Mouse (Mus musculus): ENCODE measurements at regions not wholly inside any gene's neighbourhood (a gene's known extent, or its start where the extent isn't known, plus 50 kb on each side); places are given as distances from the start of the nearest gene placed in this dataset. TPM values are rescaled to one million over a fixed set of nuclear protein-coding genes. Genes with fewer than 3 reads are reported as not detected.

GRCm38 (mm10) chr11:92018419-92018818 is 441.1 kb upstream of the Kif2b start:
- no peak overlapping the region for H3K4me3 ChIP-seq (ENCODE audit: low read depth, low read length)
- ATAC-seq (ENCODE audit: insufficient read depth, low FRiP score, low TSS enrichment) (no peak), DNase-seq (ENCODE audit: low spot score) (no peak)
- H3K9ac ChIP-seq (ENCODE audit: low read length): no peak overlapping the region
- H3K27ac ChIP-seq (ENCODE audit: low read depth, low read length): no peak overlapping the region
- H3K4me2 ChIP-seq (ENCODE audit: low read depth): no peak overlapping the region
- H3K4me1 ChIP-seq (ENCODE audit: control insufficient read depth, insufficient read depth, low read length): no peaks in the 10 kb centered on the region
- H3K9me3 ChIP-seq (ENCODE audit: control insufficient read depth, low read length): no peaks in the 10 kb centered on the region
- no peaks in the 10 kb centered on the region for H3K36me3 ChIP-seq (ENCODE audit: control insufficient read depth, insufficient read depth, low read length)
- 83% methylated on average over 3 of the region's 3 CpGs for WGBS
- no peaks in the 10 kb centered on the region for H3K27me3 ChIP-seq (ENCODE audit: control insufficient read depth, insufficient read depth, low read length)

GRCm38 (mm10) chr11:92011284-92011683 is 433.9 kb upstream of the Kif2b start:
- Histone ChIP-seq H3K27me3 (ENCODE audit: control insufficient read depth, insufficient read depth, low read length) (no peaks in the 10 kb centered on the region), H3K9ac (ENCODE audit: low read length) (no peak overlapping the region), H3K4me2 (ENCODE audit: low read depth) (no peak overlapping the region), H3K4me1 (ENCODE audit: control insufficient read depth, insufficient read depth, low read length) (no peaks in the 10 kb centered on the region), H3K9me3 (ENCODE audit: control insufficient read depth, low read length) (no peaks in the 10 kb centered on the region), H3K4me3 (ENCODE audit: low read depth, low read length) (no peak overlapping the region), H3K36me3 (ENCODE audit: control insufficient read depth, insufficient read depth, low read length) (no peaks in the 10 kb centered on the region), H3K27ac (ENCODE audit: low read depth, low read length) (no peak overlapping the region)
- ATAC-seq (ENCODE audit: insufficient read depth, low FRiP score, low TSS enrichment): no peak
- DNase-seq (ENCODE audit: low spot score): no peak
- 70% methylated on average over 3 of the region's 3 CpGs for WGBS

GRCm38 (mm10) chr11:91995524-91995923 is 418.2 kb upstream of the Kif2b start:
- Histone ChIP-seq H3K9ac (ENCODE audit: low read length) (no peak overlapping the region), H3K27ac (ENCODE audit: low read depth, low read length) (no peak overlapping the region), H3K4me3 (ENCODE audit: low read depth, low read length) (no peak overlapping the region), H3K4me2 (ENCODE audit: low read depth) (no peak overlapping the region), H3K27me3 (ENCODE audit: control insufficient read depth, insufficient read depth, low read length) (no peaks in the 10 kb centered on the region), H3K4me1 (ENCODE audit: control insufficient read depth, insufficient read depth, low read length) (no peaks in the 10 kb centered on the region), H3K9me3 (ENCODE audit: control insufficient read depth, low read length) (no peaks in the 10 kb centered on the region), H3K36me3 (ENCODE audit: control insufficient read depth, insufficient read depth, low read length) (no peaks in the 10 kb centered on the region)
- ATAC-seq (ENCODE audit: insufficient read depth, low FRiP score, low TSS enrichment) (no peak), DNase-seq (ENCODE audit: low spot score) (no peak)
- 87% methylated on average over 2 of the region's 2 CpGs for WGBS

- DNase-seq (ENCODE audit: low spot score): no peak
- Histone ChIP-seq H3K27ac (ENCODE audit: low read depth, low read length) (no peak overlapping the region), H3K4me1 (ENCODE audit: control insufficient read depth, insufficient read depth, low read length) (no peaks in the 10 kb centered on the region), H3K36me3 (ENCODE audit: control insufficient read depth, insufficient read depth, low read length) (no peaks in the 10 kb centered on the region), H3K9ac (ENCODE audit: low read length) (no peak overlapping the region), H3K4me3 (ENCODE audit: low read depth, low read length) (no peak overlapping the region), H3K9me3 (ENCODE audit: control insufficient read depth, low read length) (no peaks in the 10 kb centered on the region), H3K27me3 (ENCODE audit: control insufficient read depth, insufficient read depth, low read length) (no peaks in the 10 kb centered on the region), H3K4me2 (ENCODE audit: low read depth) (no peak overlapping the region)
- ATAC-seq (ENCODE audit: insufficient read depth, low FRiP score, low TSS enrichment): no peak
- 82% methylated on average over 2 of the region's 2 CpGs for WGBS
Observed at GRCm38 (mm10) chr11:91969531-91969930, 392.2 kb upstream of the Kif2b start.

- H3K27me3 ChIP-seq (ENCODE audit: control insufficient read depth, insufficient read depth, low read length): no peaks in the 10 kb centered on the region
- H3K27ac ChIP-seq (ENCODE audit: low read depth, low read length): no peak overlapping the region
- ATAC-seq (ENCODE audit: insufficient read depth, low FRiP score, low TSS enrichment): no peak
- no peak overlapping the region for H3K4me3 ChIP-seq (ENCODE audit: low read depth, low read length)
- H3K4me1 ChIP-seq (ENCODE audit: control insufficient read depth, insufficient read depth, low read length): no peaks in the 10 kb centered on the region
- no peaks in the 10 kb centered on the region for H3K36me3 ChIP-seq (ENCODE audit: control insufficient read depth, insufficient read depth, low read length)
- H3K4me2 ChIP-seq (ENCODE audit: low read depth): no peak overlapping the region
- 81% methylated on average over 2 of the region's 2 CpGs for WGBS
- H3K9ac ChIP-seq (ENCODE audit: low read length): no peak overlapping the region
- H3K9me3 ChIP-seq (ENCODE audit: control insufficient read depth, low read length): no peaks in the 10 kb centered on the region
- DNase-seq (ENCODE audit: low spot score): no peak
Observed at GRCm38 (mm10) chr11:91944336-91944735, 367.0 kb upstream of the Kif2b start.

Small RNA genes lying in the stretch of these regions (microRNA-seq; reads per million reads assigned to microRNA genes)
- not detected for gene Gm22702

Data from neural tube, embryonic 11.5 days (tissue).